Mouse (Mus musculus): ENCODE data around the gene Hip1. TPM values are rescaled to one million over a fixed set of nuclear protein-coding genes. Genes with fewer than 3 reads are reported as not detected.

The Hip1 gene
- polyA plus RNA-seq, 1 experiment from 2014 or later = 38.5 TPM

DNA sequence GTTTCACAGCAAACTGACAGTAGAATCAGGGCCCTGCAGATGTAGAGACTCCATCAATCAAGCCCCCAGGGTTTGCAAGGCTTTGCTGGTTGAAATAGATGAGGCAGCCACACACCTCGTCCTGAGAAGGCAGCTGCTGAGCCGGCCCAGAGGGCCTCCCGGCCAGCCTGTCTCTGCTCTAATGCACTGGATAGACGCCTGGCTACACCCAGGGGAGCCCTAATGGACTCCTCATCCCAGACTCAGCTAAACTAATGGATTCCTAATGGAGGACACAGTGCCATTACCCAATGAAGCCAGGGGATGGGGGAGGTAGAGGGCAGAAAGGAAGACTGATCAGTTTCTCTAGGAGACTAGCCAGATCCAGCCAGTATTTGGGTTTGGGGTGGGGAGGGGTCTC, 12.1 kb upstream of the Hip1 start:
- H3K27me3 ChIP-seq = no peaks in the 10 kb centered on the region
- H3K4me2 ChIP-seq = no peak overlapping the region
- H3K9ac ChIP-seq = no peak overlapping the region
- no peaks in the 10 kb centered on the region for H3K36me3 ChIP-seq
- no peaks in the 10 kb centered on the region for H3K9me3 ChIP-seq
- peak overlapping the region; percentile 86 for H3K27ac ChIP-seq
- peaks cover 18% of the 10 kb centered on the region for H3K4me1 ChIP-seq (replicated peaks)
- H3K4me3 ChIP-seq = no peak overlapping the region
- WGBS = 16% methylated on average over 4 of the region's 4 CpGs
- ATAC-seq (ENCODE audit: low FRiP score) = peak; percentile 79

DNA sequence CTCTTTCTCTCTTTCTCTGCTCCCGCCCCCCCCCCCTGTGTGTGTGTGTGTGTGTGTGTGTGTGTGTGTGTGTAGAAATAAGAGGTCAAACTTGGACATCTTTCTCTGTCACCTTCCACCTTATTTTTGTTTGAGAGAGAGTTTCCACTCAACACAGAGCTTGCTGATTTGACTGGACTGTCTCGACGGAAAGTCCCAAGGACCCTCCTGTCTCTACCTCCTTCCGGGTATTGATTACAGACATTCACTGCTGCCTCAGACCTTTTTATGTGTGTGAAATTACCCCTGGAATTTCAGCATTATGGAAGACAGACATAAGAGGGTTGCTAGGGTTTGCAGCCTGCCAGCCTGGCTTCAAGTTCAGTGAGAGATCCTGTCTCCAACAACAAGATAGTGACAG, 11.3 kb upstream of the Hip1 start:
- ATAC-seq (ENCODE audit: low FRiP score) = no peak
- H3K9ac ChIP-seq = no peak overlapping the region
- no peak overlapping the region for H3K4me2 ChIP-seq
- H3K27ac ChIP-seq = peak overlapping the region; percentile 86
- no peaks in the 10 kb centered on the region for H3K36me3 ChIP-seq
- H3K27me3 ChIP-seq = no peaks in the 10 kb centered on the region
- peaks cover 18% of the 10 kb centered on the region for H3K4me1 ChIP-seq (replicated peaks)
- H3K4me3 ChIP-seq = no peak overlapping the region
- WGBS = 74% methylated on average over 3 of the region's 4 CpGs
- H3K9me3 ChIP-seq = no peaks in the 10 kb centered on the region

DNA sequence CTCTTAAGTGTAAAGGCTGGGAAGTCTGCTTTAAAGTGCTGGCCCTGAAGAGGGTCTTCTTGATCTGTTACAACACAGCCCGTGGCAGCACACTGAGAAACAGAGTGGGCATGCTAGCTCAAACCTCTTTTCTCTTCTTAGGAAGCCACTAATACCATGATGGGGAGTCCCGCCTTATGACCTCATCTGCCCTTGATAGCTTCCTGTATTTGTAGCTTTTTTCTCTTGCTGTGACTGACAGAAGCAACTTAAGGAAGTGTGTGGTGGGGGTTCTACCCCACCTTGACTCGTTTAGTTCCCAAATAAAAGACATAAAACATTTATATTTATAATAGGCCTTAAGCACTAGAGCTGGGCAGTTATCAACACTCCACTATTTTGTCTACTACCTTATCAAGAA, 6.7 kb upstream of the Hip1 start:
- Histone ChIP-seq H3K9ac (no peak overlapping the region), H3K36me3 (no peaks in the 10 kb centered on the region)
- WGBS = 78% methylated on average over 3 of the region's 3 CpGs

DNA sequence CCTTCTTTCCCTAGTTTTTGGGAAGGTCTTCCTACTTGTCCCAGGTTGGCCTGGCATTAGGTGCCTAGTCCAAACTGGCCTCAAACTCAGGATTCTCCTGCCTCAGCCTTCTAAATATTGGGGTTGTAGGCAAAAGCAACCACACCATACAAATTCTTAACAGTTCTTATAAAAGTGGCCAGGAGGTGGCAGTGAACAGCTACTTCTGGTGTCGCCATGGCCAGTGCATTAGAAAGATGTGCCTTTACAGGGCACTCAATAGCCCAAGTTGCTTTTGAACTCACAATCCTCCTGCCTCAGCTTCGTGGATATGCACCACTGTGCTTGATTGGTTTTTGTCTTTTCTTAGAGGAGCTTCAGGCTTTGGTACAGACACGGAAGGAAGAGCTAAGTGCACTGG, 6.0 kb upstream of the Hip1 start:
- Histone ChIP-seq H3K4me3 (no peak overlapping the region), H3K27ac (no peak overlapping the region), H3K9me3 (no peaks in the 10 kb centered on the region), H3K4me2 (no peak overlapping the region), H3K36me3 (no peaks in the 10 kb centered on the region), H3K27me3 (0 out of 2 replicates have a peak, but pooled peaks cover 5% of the 10 kb centered on the region), H3K4me1 (replicated peaks) (peaks cover 2% of the 10 kb centered on the region), H3K9ac (no peak overlapping the region)
- WGBS = 28% methylated on average over 3 of the region's 3 CpGs
- ATAC-seq (ENCODE audit: low FRiP score) = no peak

More for the DNA sequence above, 6.7 kb upstream of the Hip1 start:
- Histone ChIP-seq H3K4me1 (replicated peaks) (peaks cover 3% of the 10 kb centered on the region), H3K27ac (no peak overlapping the region), H3K4me2 (no peak overlapping the region), H3K4me3 (no peak overlapping the region), H3K27me3 (0 out of 2 replicates have a peak, but pooled peaks cover 5% of the 10 kb centered on the region), H3K9me3 (no peaks in the 10 kb centered on the region)
- ATAC-seq (ENCODE audit: low FRiP score) = no peak

DNA sequence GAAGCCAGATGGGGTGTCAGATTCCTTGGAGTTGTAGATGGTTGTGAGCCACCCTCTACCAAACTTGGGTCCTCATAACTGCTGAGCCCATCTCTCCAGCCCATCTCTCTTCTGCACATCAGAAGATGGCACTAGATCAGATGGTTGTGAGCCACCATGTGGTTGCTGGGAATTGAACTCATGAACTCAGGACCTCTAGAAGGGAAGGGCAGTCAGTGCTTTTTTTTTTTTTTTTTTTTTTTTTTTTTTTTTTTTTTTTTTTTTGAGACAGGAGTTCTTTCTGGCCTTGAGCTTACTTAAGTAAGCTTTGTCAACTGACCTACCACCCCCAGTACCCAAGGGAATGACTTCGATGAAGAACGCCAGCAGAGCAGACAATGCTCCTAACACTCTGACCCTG, 3.1 kb upstream of the Hip1 start:
- no peak overlapping the region for H3K4me2 ChIP-seq
- H3K27me3 ChIP-seq = peaks cover 10% of the 10 kb centered on the region; the same call in 1 of the 2 replicates
- H3K9me3 ChIP-seq = no peaks in the 10 kb centered on the region
- H3K36me3 ChIP-seq = no peaks in the 10 kb centered on the region
- no peak overlapping the region for H3K27ac ChIP-seq
- H3K4me3 ChIP-seq = no peak overlapping the region
- ATAC-seq (ENCODE audit: low FRiP score) = no peak
- 91% methylated on average over 2 of the region's 2 CpGs for WGBS
- H3K9ac ChIP-seq = no peak overlapping the region
- H3K4me1 ChIP-seq (replicated peaks) = peaks cover 17% of the 10 kb centered on the region

DNA sequence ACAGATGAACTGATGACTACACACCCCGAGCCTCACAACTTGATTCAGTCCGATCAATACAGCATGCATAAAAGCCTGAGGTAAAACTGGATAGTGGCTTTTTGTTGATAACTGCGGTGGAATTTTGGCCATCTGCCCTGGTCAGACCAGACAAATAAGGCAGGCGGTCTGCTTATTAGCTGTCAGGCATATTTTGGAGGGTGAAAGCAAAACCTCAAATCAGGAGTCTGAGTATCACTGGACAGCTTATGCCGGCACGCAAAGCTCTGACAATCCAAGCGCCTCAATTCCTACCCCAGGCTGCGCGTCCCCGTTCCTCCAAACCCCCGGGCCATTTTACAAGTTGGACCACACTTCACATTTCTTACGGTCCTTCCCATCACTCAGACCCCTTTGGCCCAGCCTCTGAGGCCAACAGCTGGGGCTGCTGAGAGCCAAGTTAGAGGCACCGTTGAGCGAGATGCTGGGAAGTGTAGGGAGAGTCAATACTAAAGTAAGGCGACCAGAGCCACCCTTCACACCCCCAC, 825 bp downstream of the Hip1 start:
- WGBS = 4% methylated on average over 15 of the region's 15 CpGs
- H3K27ac ChIP-seq = no peak overlapping the region

DNA sequence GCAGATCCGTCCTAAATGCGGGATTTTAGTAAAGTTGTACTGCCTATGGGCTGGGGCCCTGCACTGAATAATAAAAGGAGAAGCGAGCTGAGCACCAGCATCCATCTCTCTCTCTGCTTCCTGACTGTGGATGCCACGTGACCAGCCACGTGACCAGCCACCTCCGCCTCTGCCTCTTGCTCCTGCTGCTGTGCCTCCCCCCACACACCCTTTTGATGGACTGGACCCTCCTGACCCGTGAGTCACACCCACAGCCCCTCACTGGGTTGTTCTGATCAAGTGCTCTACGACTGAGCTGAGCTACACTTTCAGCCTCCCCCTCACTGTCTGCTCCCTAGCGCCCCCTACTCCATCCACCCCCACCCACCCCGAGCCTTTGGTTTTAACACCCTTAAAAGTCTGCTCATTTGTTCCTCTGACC, 7.1 kb downstream of the Hip1 start:
- Histone ChIP-seq H3K4me1 (replicated peaks) (no peaks in the 10 kb centered on the region), H3K36me3 (no peaks in the 10 kb centered on the region), H3K4me2 (no peak overlapping the region), H3K27me3 (no peaks in the 10 kb centered on the region), H3K27ac (no peak overlapping the region), H3K9me3 (no peaks in the 10 kb centered on the region), H3K9ac (no peak overlapping the region), H3K4me3 (no peak overlapping the region)
- WGBS = 83% methylated on average over 10 of the region's 10 CpGs
- no peak for ATAC-seq (ENCODE audit: low FRiP score)

More for the DNA sequence above, 825 bp downstream of the Hip1 start:
- Histone ChIP-seq H3K36me3 (no peaks in the 10 kb centered on the region), H3K4me1 (replicated peaks) (peaks cover 17% of the 10 kb centered on the region), H3K4me2 (peak overlapping the region; percentile 96), H3K9ac (peak overlapping the region; percentile 80), H3K4me3 (peak overlapping the region; percentile 71), H3K27me3 (peaks cover 5% of the 10 kb centered on the region; the same call in 1 of the 2 replicates), H3K9me3 (no peaks in the 10 kb centered on the region)
- no peak for ATAC-seq (ENCODE audit: low FRiP score)

DNA sequence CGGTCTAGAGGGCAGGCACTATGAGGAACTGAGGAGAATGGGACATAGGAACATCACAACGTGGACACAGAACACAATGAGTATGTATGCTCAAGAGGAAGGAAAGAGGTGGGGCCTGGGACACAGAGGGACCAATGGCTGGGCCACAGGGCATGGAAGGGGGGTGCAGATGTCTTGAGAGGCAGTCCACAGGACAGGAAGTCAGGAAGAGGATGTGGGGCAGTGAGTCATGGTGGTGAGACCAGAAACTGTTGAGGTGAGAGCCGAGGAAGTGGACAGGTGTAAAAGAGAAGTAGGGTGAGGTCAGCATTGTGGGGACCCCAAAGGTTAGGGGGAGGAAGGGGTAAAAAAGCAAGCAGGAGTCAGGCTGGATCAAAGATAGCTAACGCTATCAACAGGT, 7.6 kb downstream of the Hip1 start:
- H3K4me1 ChIP-seq (replicated peaks) = no peaks in the 10 kb centered on the region
- no peak overlapping the region for H3K27ac ChIP-seq
- H3K4me2 ChIP-seq = no peak overlapping the region
- H3K27me3 ChIP-seq = no peaks in the 10 kb centered on the region
- H3K36me3 ChIP-seq = no peaks in the 10 kb centered on the region
- ATAC-seq (ENCODE audit: low FRiP score) = no peak
- no peak overlapping the region for H3K4me3 ChIP-seq
- 87% methylated on average over 4 of the region's 4 CpGs for WGBS
- no peak overlapping the region for H3K9ac ChIP-seq
- H3K9me3 ChIP-seq = no peaks in the 10 kb centered on the region

DNA sequence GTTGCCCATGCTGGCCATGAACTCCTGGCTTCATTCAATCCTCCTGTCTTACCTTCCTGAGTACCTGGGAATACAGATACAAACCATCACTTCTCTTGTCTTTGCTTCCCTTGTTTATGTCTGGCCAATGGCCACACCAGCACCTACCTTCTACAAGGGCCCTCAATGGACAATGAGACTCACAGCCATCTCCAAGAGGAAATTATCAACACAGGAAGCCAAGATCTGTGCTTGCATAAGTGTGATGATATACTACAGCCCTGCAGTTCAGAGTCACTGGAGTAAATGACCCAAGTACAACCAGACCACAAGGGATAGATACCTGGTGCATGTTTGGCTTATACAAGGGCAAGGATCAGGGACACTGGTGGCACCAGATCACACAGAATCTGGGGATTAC, 9.1 kb downstream of the Hip1 start:
- no peak overlapping the region for H3K9ac ChIP-seq

DNA sequence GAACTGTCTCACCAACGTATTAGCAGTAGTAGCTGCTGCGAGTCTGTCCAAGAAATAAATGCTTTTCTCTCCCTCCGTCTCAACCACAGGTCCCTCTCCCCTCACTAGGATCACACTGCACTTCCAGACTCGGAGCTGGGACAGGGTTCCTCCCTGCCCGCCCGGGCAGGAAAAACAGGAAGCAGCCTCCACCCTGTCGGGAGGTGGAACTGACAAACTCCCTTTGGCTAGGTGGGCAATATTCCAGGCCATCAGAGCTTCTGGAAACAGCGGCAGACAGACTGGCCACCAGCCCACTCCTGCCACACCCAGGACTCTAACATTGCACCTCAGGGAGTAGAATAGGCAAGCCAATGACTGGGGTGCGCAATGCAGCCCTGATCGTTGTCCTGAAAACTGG, 11.5 kb downstream of the Hip1 start:
- Histone ChIP-seq H3K4me3 (no peak overlapping the region), H3K9me3 (no peaks in the 10 kb centered on the region), H3K9ac (no peak overlapping the region), H3K4me2 (no peak overlapping the region), H3K36me3 (no peaks in the 10 kb centered on the region), H3K4me1 (replicated peaks) (0 out of 2 replicates have a peak, but pooled peaks cover 4% of the 10 kb centered on the region), H3K27me3 (no peaks in the 10 kb centered on the region), H3K27ac (no peak overlapping the region)
- WGBS = 82% methylated on average over 10 of the region's 10 CpGs
- ATAC-seq (ENCODE audit: low FRiP score) = no peak

More for the DNA sequence above, 9.1 kb downstream of the Hip1 start:
- Histone ChIP-seq H3K27ac (no peak overlapping the region), H3K27me3 (no peaks in the 10 kb centered on the region), H3K9me3 (no peaks in the 10 kb centered on the region), H3K4me1 (replicated peaks) (0 out of 2 replicates have a peak, but pooled peaks cover 4% of the 10 kb centered on the region), H3K4me3 (no peak overlapping the region), H3K4me2 (no peak overlapping the region), H3K36me3 (no peaks in the 10 kb centered on the region)
- ATAC-seq (ENCODE audit: low FRiP score) = no peak

DNA sequence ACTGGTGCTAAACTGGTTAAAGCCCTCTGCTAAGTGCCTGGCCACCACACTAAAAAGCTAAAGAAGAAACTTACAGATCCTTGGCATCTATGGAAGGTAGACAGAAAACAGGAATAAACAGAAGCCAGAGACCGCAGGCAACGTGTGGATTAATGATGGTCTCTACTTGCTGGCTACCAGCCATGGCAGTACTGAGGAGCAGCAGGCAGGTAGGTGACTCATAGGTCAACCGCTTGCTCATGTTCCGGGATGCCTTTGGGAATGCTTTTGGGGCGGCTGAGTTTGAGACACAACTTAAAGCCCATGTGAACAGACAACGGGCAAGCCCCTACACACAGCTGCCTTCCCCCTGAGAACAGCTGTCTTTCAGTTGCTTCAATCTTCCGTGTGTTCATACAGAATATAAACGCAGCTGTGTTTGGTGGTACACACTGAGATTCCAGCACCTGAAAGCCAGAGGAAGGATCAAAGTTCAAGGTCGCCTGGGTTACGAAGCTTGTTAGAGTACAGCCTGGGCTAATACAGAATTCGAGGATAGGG, 13.5 kb downstream of the Hip1 start:
- no peaks in the 10 kb centered on the region for H3K36me3 ChIP-seq
- 86% methylated on average over 11 of the region's 11 CpGs for WGBS
- no peak overlapping the region for H3K27ac ChIP-seq
- no peak overlapping the region for H3K9ac ChIP-seq
- ATAC-seq (ENCODE audit: low FRiP score) = no peak
- H3K4me2 ChIP-seq = no peak overlapping the region
- no peaks in the 10 kb centered on the region for H3K9me3 ChIP-seq
- H3K4me1 ChIP-seq (replicated peaks) = peaks cover 8% of the 10 kb centered on the region; the same call in 1 of the 2 replicates
- no peaks in the 10 kb centered on the region for H3K27me3 ChIP-seq
- H3K4me3 ChIP-seq = no peak overlapping the region

DNA sequence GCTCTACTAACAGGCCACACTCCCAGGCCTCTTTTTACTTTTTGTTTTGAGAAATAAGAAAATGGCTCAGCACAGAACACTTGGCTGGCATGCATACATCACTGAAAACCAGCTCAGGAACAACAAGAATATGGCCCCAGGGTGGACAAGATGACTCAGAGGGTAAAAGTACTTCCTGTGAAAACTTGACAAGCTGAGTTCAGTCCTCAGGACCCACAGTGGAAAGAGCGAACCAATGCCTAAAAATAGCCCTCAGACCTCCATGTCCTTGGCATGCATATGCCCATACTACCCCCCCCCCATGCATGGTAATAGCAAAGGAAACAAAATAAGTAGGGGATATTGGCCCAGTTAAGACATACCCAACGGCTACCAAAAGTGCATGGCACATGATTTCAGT, 15.0 kb downstream of the Hip1 start:
- 85% methylated on average over 2 of the region's 2 CpGs for WGBS

DNA sequence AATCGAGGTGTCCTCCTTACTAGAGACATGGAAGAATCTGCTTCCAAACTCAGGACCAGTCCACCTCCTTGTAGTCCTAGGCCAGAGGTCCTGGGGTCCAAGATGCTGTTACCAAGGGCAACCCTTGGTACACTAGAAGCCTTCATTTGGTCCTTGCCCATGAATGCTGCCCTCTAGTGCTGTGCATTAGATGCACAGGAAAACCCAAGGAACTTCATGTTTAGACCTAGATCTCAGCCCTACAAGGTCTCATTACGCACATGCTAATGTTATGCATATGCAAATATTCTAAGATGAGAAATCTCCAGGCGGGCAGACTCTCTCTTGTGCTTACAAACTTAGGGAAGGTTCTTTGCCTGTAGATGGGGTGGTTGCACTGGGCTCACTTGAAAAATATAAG, 15.6 kb downstream of the Hip1 start:
- Histone ChIP-seq H3K4me2 (no peak overlapping the region), H3K4me3 (no peak overlapping the region), H3K9me3 (no peaks in the 10 kb centered on the region), H3K27me3 (no peaks in the 10 kb centered on the region), H3K27ac (no peak overlapping the region), H3K9ac (no peak overlapping the region), H3K4me1 (replicated peaks) (peaks cover 13% of the 10 kb centered on the region; the same call in 1 of the 2 replicates), H3K36me3 (no peaks in the 10 kb centered on the region)
- 80% methylated on average over 3 of the region's 3 CpGs for WGBS
- ATAC-seq (ENCODE audit: low FRiP score) = no peak

More for the DNA sequence above, 15.0 kb downstream of the Hip1 start:
- no peaks in the 10 kb centered on the region for H3K9me3 ChIP-seq
- no peaks in the 10 kb centered on the region for H3K36me3 ChIP-seq
- no peak overlapping the region for H3K27ac ChIP-seq
- H3K9ac ChIP-seq = no peak overlapping the region
- H3K4me2 ChIP-seq = no peak overlapping the region
- ATAC-seq (ENCODE audit: low FRiP score) = no peak
- H3K4me1 ChIP-seq (replicated peaks) = peaks cover 13% of the 10 kb centered on the region; the same call in 1 of the 2 replicates
- no peaks in the 10 kb centered on the region for H3K27me3 ChIP-seq
- H3K4me3 ChIP-seq = no peak overlapping the region
